26 mouse cellular contexts compared by ENCODE assay signal in the genomic region with DNA sequence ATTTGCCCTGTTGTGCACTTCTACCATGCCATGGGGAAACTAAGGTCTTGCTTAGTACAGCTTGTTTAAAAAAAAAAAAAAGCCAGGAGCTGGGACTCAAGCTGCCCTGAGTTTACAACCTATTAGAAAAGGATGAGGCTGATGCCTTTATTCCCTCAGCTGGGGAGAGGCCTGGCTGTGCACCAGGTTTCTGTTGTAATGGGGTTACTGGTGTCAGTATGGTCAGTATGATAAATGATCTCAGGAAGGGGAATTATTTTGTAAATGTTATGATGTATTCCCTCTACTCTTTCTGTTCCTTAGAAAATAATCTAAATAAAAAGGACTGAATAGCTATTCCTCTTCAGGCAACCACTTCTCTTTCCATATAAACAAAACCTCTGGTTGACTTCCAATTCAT. TPM values are rescaled to one million over a fixed set of nuclear protein-coding genes. Genes with fewer than 3 reads are reported as not detected.
"Had no signal": no experiment of that assay in that cellular context is flagged by ENCODE, and none has a peak within 500 bp of the region (broad histone marks: within the 10 kb centered on the region; RNA-seq: fewer than 3 reads in every experiment).

No protein-coding gene starts in this region.

- DNase-seq: kidney, adult 18-20 months; layer of hippocampus, adult 9-11 months; liver; lung, adult 18-20 months; lung, postnatal 4 days; right cerebral cortex, adult 18-20 months; right cerebral cortex, postnatal 14 days; right cerebral cortex, postnatal 4 days; thymus, adult 2 months; thymus, postnatal 14 days; thymus, postnatal 4 days had no signal

- H3K4me1 ChIP-seq: limb, embryonic 10.5 days; limb, embryonic 13.5 days; liver, embryonic 12.5 days; liver, embryonic 15.5 days; midbrain, embryonic 15.5 days; neural tube, embryonic 12.5 days; neural tube, embryonic 15.5 days had no signal

- H3K4me3 ChIP-seq: layer of hippocampus, adult 2 months; limb, embryonic 10.5 days; limb, embryonic 13.5 days; liver, embryonic 12.5 days; liver, embryonic 15.5 days; midbrain, embryonic 15.5 days; neural tube, embryonic 12.5 days; neural tube, embryonic 15.5 days had no signal

- H3K9ac ChIP-seq: limb, embryonic 13.5 days; liver, embryonic 12.5 days; liver, embryonic 15.5 days; midbrain, embryonic 15.5 days; neural tube, embryonic 12.5 days; neural tube, embryonic 15.5 days had no signal

- ATAC-seq: hindbrain, embryonic 16.5 days; liver, embryonic 12.5 days; midbrain, embryonic 15.5 days had no signal

- H3K27ac ChIP-seq: kidney, postnatal 0 days; layer of hippocampus, adult 2 months; limb, embryonic 10.5 days; limb, embryonic 13.5 days; liver, embryonic 12.5 days; liver, embryonic 15.5 days; midbrain, embryonic 15.5 days; neural tube, embryonic 12.5 days; neural tube, embryonic 15.5 days had no signal

- H3K36me3 ChIP-seq: limb, embryonic 10.5 days; limb, embryonic 13.5 days; liver, embryonic 12.5 days; liver, embryonic 15.5 days; midbrain, embryonic 15.5 days; neural tube, embryonic 12.5 days; neural tube, embryonic 15.5 days had no signal

- H3K4me2 ChIP-seq: limb, embryonic 13.5 days; liver, embryonic 12.5 days; liver, embryonic 15.5 days; midbrain, embryonic 11.5 days; midbrain, embryonic 15.5 days; neural tube, embryonic 12.5 days; neural tube, embryonic 15.5 days had no signal

- H3K27me3 ChIP-seq: limb, embryonic 13.5 days; liver, embryonic 12.5 days; liver, embryonic 15.5 days; midbrain, embryonic 15.5 days; neural tube, embryonic 12.5 days; neural tube, embryonic 15.5 days had no signal

- H3K9me3 ChIP-seq: limb, embryonic 10.5 days; liver, embryonic 12.5 days; liver, embryonic 15.5 days; midbrain, embryonic 15.5 days; neural tube, embryonic 15.5 days had no signal

RNA-seq across cellular contexts. Expression of a gene that starts 14.0 kb away (rescaled TPM):
- polyA plus RNA-seq: kidney, embryonic 14.5 days; large intestine, adult 2 months; limb, embryonic 10.5 days; limb, embryonic 13.5 days; liver, embryonic 12.5 days; liver, embryonic 15.5 days; lung, embryonic 16.5 days; midbrain, embryonic 11.5 days; midbrain, embryonic 15.5 days; neural tube, embryonic 12.5 days; testis, adult 2 months; thymus, adult 2 months had no signal
